Mouse (Mus musculus) MEL (cell line): ENCODE measurements around the gene Ptx4. TPM values are rescaled to one million over a fixed set of nuclear protein-coding genes. Genes with fewer than 3 reads are reported as not detected.

Experiments used
- DNase-seq: peaks from one replicate; pipeline ENCODE4 v3.0.0; 2011; ENCODE audit warnings: low read depth, low spot score
- H3K27ac ChIP-seq: 2 replicates; pipeline ENCODE4 v1.5.1; 2012; ENCODE audit warnings: low read depth, mild to moderate bottlenecking, control low read depth, low read length, moderate library complexity; ENCODE audit not compliant: control insufficient read depth
- H3K27me3 ChIP-seq, 2 experiments: fragments of 150-350 bp in 1 of 2; sonication (generic) in 1 of 2; 2 replicates each; pipeline ENCODE4 v1.6.1; 2012; ENCODE audit warnings: low read length in 2 of 2, mild to moderate bottlenecking in 2 of 2, improper control_type of control experiment in 1 of 2, moderate library complexity in 1 of 2; ENCODE audit not compliant: insufficient read depth in 2 of 2, control insufficient read depth in 1 of 2
- H3K36me3 ChIP-seq, 2 experiments: 2 replicates each; pipeline ENCODE4 v1.6.1; 2012 to 2014; ENCODE audit warnings: low read length in 2 of 2, improper control_type of control experiment in 1 of 2, inconsistent platforms in 1 of 2, mild to moderate bottlenecking in 1 of 2; ENCODE audit not compliant: insufficient read depth in 2 of 2, control insufficient read depth in 1 of 2
- H3K4me1 ChIP-seq, 2 experiments: fragments of 150-350 bp in 1 of 2; sonication (generic) in 1 of 2; 2 replicates each; pipeline ENCODE4 v1.6.1; 2012; ENCODE audit warnings: low read length in 2 of 2, improper control_type of control experiment in 1 of 2, mild to moderate bottlenecking in 1 of 2; ENCODE audit not compliant: insufficient read depth in 2 of 2, control insufficient read depth in 1 of 2
- H3K4me3 ChIP-seq, 2 experiments: fragments of 150-350 bp in 1 of 2; sonication (generic) in 1 of 2; 2 replicates each; pipeline ENCODE4 v1.5.1; 2012; ENCODE audit warnings: low read depth in 2 of 2, low read length in 2 of 2, mild to moderate bottlenecking in 2 of 2, moderate library complexity in 2 of 2, control low read depth in 1 of 2, improper control_type of control experiment in 1 of 2; ENCODE audit not compliant: control insufficient read depth in 1 of 2, insufficient read depth in 1 of 2
- H3K79me2 ChIP-seq: 2 replicates; pipeline ENCODE4 v1.6.1; 2012; ENCODE audit warnings: mild to moderate bottlenecking, low read length, moderate library complexity; ENCODE audit not compliant: control insufficient read depth, poor library complexity, insufficient read depth
- H3K9ac ChIP-seq: 2 replicates; pipeline ENCODE4 v1.6.1; 2012; ENCODE audit warnings: low read depth, mild to moderate bottlenecking, control low read depth, low read length, moderate library complexity; ENCODE audit not compliant: control insufficient read depth, poor library complexity, severe bottlenecking
- H3K9me3 ChIP-seq: fragments of 150-350 bp; sonication (generic); replicated peaks from 2 replicates; pipeline ENCODE4 v1.6.1; 2012; ENCODE audit warnings: mild to moderate bottlenecking, low read length, improper control_type of control experiment, moderate library complexity; ENCODE audit not compliant: insufficient read depth
- CHD1 ChIP-seq: IDR thresholded peaks from 2 replicates; pipeline ENCODE4 v1.6.1; 2012; ENCODE audit warnings: low read depth, mild to moderate bottlenecking, inconsistent platforms, low read length, improper control_type of control experiment
- CTCF ChIP-seq, 3 experiments: IDR thresholded peaks in 2 of 3; conservative IDR thresholded peaks in 1 of 3; 2 replicates each; pipeline ENCODE4 v1.5.1; 2011 to 2012; ENCODE audit warnings: low read length in 3 of 3, low read depth in 2 of 3, mild to moderate bottlenecking in 2 of 3, improper control_type of control experiment in 1 of 3, inconsistent platforms in 1 of 3, mixed read lengths in 1 of 3, moderate library complexity in 1 of 3; ENCODE audit not compliant: control insufficient read depth in 1 of 3, insufficient read depth in 1 of 3, poor library complexity in 1 of 3, severe bottlenecking in 1 of 3
- E2F4 ChIP-seq: IDR thresholded peaks from 2 replicates; pipeline ENCODE4 v1.6.1; 2011; ENCODE audit warnings: low read depth, low read length, improper control_type of control experiment, borderline replicate concordance
- EP300 ChIP-seq, 2 experiments: IDR thresholded peaks; 2 replicates each; pipeline ENCODE4 v1.6.1; 2011; ENCODE audit warnings: improper control_type of control experiment in 2 of 2, low read length in 2 of 2, low read depth in 1 of 2, mild to moderate bottlenecking in 1 of 2
- ETS1 ChIP-seq: IDR thresholded peaks from 2 replicates; pipeline ENCODE4 v1.6.1; 2012; ENCODE audit warnings: low read depth, mild to moderate bottlenecking, inconsistent platforms, low read length, improper control_type of control experiment, moderate library complexity
- GABPA ChIP-seq: IDR thresholded peaks from 2 replicates; pipeline ENCODE4 v1.6.1; 2012; ENCODE audit warnings: low read depth, mild to moderate bottlenecking, inconsistent platforms, low read length, improper control_type of control experiment, moderate library complexity
- JUND ChIP-seq: IDR thresholded peaks from 2 replicates; pipeline ENCODE4 v1.6.1; 2011; ENCODE audit warnings: low read depth, mild to moderate bottlenecking, improper control_type of control experiment, low read length
- KAT2A ChIP-seq: conservative IDR thresholded peaks from 2 replicates; pipeline ENCODE4 v1.6.1; 2012; ENCODE audit warnings: low read depth, low read length, improper control_type of control experiment, inconsistent platforms
- MYB ChIP-seq: IDR thresholded peaks from 2 replicates; pipeline ENCODE4 v1.6.1; 2011; ENCODE audit warnings: mild to moderate bottlenecking, low read depth, low read length, improper control_type of control experiment
- RAD21 ChIP-seq: IDR thresholded peaks from 2 replicates; pipeline ENCODE4 v1.6.1; 2011; ENCODE audit warnings: mild to moderate bottlenecking, low read depth, low read length, improper control_type of control experiment
- TCF12 ChIP-seq: IDR thresholded peaks from 2 replicates; pipeline ENCODE4 v1.6.1; 2014; ENCODE audit warnings: low read depth, mild to moderate bottlenecking, inconsistent platforms, low read length, improper control_type of control experiment, moderate library complexity
- UBTF ChIP-seq: IDR thresholded peaks from 2 replicates; pipeline ENCODE4 v1.6.1; 2012; ENCODE audit warnings: low read depth, mild to moderate bottlenecking, inconsistent platforms, low read length, improper control_type of control experiment, moderate library complexity, borderline replicate concordance; ENCODE audit not compliant: insufficient read depth
- ZC3H11A ChIP-seq: IDR thresholded peaks from 2 replicates; pipeline ENCODE4 v1.6.1; 2012; ENCODE audit warnings: low read depth, mild to moderate bottlenecking, inconsistent platforms, low read length, improper control_type of control experiment
- ZNF384 ChIP-seq: IDR thresholded peaks from 2 replicates; pipeline ENCODE4 v1.6.1; 2012; ENCODE audit warnings: low read depth, mild to moderate bottlenecking, inconsistent platforms, low read length, improper control_type of control experiment
- polyA plus RNA-seq, 2 experiments: library from polyadenylated mRNA; stranded (reverse) in 1 of 2; unstranded in 1 of 2; fragments of >175 nt in 1 of 2; fragments of >200 nt in 1 of 2; gene quantifications; 2 replicates each; pipeline versions ENCODE4 v1.2.1 to v1.2.4; 2012; ENCODE audit warnings: low replicate concordance in 2 of 2, low read depth in 1 of 2; ENCODE audit not compliant: insufficient read length in 2 of 2, insufficient read depth in 1 of 2, missing spikeins in 1 of 2
- total RNA-seq: library from RNA; depleted of rRNA; stranded (reverse); fragments of 300-350 nt; gene quantifications from 2 replicates; pipeline ENCODE4 v1.2.3, GENCODE M21; 2012

Gene Ptx4
- total and polyA plus RNA-seq, 3 experiments = not detected

DNA sequence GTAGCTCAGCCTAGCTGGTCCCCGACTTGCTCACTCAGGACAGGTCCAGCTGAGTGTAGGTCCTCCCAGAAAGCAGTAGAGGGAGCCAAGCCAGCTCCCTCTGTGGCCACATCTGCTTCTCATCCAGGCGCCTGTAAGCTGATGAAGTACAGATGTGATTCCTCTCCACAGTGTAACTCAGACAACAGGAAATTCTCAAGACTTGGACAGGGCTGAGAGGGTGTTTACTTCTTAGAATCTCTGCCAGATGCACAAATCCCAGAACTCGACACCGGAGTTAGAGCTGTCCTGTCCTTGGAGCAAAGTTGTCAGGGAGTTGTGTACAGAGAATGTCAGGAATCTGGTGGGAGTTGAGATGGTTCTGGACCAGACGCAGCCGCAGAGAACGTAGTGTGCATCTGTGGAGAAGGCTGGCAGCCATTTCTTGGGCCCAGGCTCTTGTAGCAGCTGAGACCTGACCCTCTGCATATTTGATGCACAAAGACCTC is 37.1 kb upstream of the Ptx4 start, which contains the start of gene Tmem204:
Gene Tmem204, minus strand, starts transcription at position 148 of the 488 bp plus-strand sequence.
- Histone ChIP-seq H3K79me2 (no peaks in the 10 kb centered on the region), H3K36me3 (no peaks in the 10 kb centered on the region), H3K9me3 (no peaks in the 10 kb centered on the region), H3K27ac (no peak within 1 kb of the TSS), H3K27me3 (no peaks in the 10 kb centered on the region), H3K4me3 (no peak within 1 kb of the TSS), H3K4me1 (no peaks in the 10 kb centered on the region), H3K9ac (no peak within 1 kb of the TSS)
- no peak for TF ChIP-seq RAD21
- TF ChIP-seq CHD1 = no peak
- no peak for TF ChIP-seq MYB
- DNase-seq = no peak

DNA sequence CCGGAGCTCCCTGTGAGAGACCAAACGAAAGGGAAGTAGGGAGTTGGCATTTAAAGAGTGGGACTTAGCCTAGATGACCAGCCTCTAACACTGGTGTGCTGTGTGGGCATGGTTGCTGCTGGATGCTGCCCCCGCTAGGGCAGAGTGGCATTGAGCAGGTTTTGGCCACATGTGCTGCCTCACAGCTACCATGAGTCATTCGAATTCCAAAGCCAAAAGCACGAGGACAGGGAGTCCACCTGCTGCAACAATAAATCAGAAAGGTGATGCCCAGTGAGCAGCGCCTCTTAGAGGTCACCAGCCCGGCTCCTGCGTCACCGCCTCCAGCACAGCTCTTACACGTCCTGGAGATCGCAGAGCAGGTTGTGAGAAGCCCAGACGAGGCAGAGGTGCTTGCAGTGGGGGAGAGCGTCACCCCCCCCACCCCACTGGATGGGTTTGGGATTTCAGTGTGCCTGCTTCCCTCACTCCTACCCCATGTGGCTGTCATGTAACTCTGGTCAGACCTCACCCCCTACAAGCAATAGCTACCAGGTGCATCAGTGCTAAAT is 35.6 kb upstream of the Ptx4 start:
- H3K79me2 ChIP-seq = no peaks in the 10 kb centered on the region
- H3K9ac ChIP-seq = no peak overlapping the region
- H3K36me3 ChIP-seq = no peaks in the 10 kb centered on the region
- no peaks in the 10 kb centered on the region for H3K9me3 ChIP-seq
- no peak for DNase-seq
- H3K4me3 ChIP-seq = no peak overlapping the region
- H3K27me3 ChIP-seq = no peaks in the 10 kb centered on the region
- no peak overlapping the region for H3K27ac ChIP-seq
- no peaks in the 10 kb centered on the region; a peak in 1 of 4 replicates for H3K4me1 ChIP-seq
- TF ChIP-seq EP300 (IDR thresholded peaks at IDR 0.05; ENCODE audit: low read depth in 1 of 2, low read length in 2 of 2) (no peak), GABPA (no peak), UBTF (no peak), ZNF384 (no peak), E2F4 (no peak), KAT2A (no peak), JUND (no peak), ZC3H11A (no peak), TCF12 (no peak), RAD21 (no peak)
- TF ChIP-seq, all 39 proteins: peak for 0

DNA sequence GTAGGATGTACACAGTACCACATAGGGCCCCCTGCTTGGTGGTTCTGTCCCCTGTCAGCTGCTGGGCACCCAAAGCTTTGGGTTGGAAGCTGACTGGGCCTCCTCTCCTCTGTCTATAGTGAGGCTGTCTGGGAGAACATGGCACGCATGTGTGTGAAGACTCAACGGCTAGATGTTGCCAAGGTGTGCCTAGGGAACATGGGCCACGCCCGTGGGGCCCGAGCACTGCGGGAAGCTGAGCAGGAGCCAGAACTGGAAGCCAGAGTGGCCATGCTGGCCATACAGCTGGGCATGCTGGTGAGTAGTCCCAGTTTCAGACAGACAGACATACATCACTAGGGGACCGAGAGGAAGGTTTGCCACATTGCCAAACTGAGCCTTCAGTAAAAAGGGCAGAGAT is 33.8 kb upstream of the Ptx4 start:
- Histone ChIP-seq H3K27ac (no peak overlapping the region), H3K9me3 (no peaks in the 10 kb centered on the region), H3K36me3 (no peaks in the 10 kb centered on the region), H3K27me3 (no peaks in the 10 kb centered on the region), H3K4me1 (no peaks in the 10 kb centered on the region; a peak in 1 of 4 replicates), H3K79me2 (no peaks in the 10 kb centered on the region), H3K9ac (no peak overlapping the region), H3K4me3 (no peak overlapping the region)
- TF ChIP-seq CTCF (IDR thresholded peaks at IDR 0.05 in 2 of 3, conservative IDR thresholded peaks at IDR 0.05 in 1 of 3; ENCODE audit: control insufficient read depth in 1 of 3, insufficient read depth in 1 of 3, low read depth in 2 of 3, low read length in 3 of 3, poor library complexity in 1 of 3, severe bottlenecking in 1 of 3) = no peak
- no peak for TF ChIP-seq TCF12
- no peak for TF ChIP-seq ETS1
- no peak for DNase-seq
